14 mouse cellular contexts compared by ENCODE assay signal in genomic region chr10:104853111-104853510, GRCm38 (mm10).
"Had no signal": no experiment of that assay in that cellular context is flagged by ENCODE, and none has a peak within 500 bp of the region (broad histone marks: within the 10 kb centered on the region; RNA-seq: fewer than 3 reads in every experiment).

No protein-coding gene starts in this region.

- H3K27ac ChIP-seq: liver, embryonic 15.5 days; midbrain, embryonic 10.5 days; midbrain, embryonic 15.5 days; neural tube, embryonic 13.5 days; stomach, postnatal 0 days had no signal

- DNase-seq: kidney, adult 8-10 months; kidney, postnatal 25 days; layer of hippocampus, postnatal 36 days; lung, adult 2 months; lung, postnatal 4 days; thymus, adult 18-20 months; thymus, postnatal 14 days had no signal

- H3K27me3 ChIP-seq: liver, embryonic 15.5 days; midbrain, embryonic 15.5 days; neural tube, embryonic 13.5 days had no signal

- H3K9ac ChIP-seq: liver, embryonic 15.5 days; midbrain, embryonic 15.5 days; neural tube, embryonic 13.5 days had no signal

- H3K4me1 ChIP-seq: liver, embryonic 15.5 days; midbrain, embryonic 10.5 days; midbrain, embryonic 15.5 days; neural tube, embryonic 13.5 days had no signal

- H3K36me3 ChIP-seq: liver, embryonic 15.5 days; midbrain, embryonic 10.5 days; midbrain, embryonic 15.5 days; neural tube, embryonic 13.5 days had no signal

- H3K9me3 ChIP-seq: liver, embryonic 15.5 days; midbrain, embryonic 10.5 days; midbrain, embryonic 15.5 days; neural tube, embryonic 13.5 days had no signal

- H3K4me3 ChIP-seq: liver, embryonic 15.5 days; midbrain, embryonic 10.5 days; midbrain, embryonic 15.5 days; neural tube, embryonic 13.5 days had no signal

- ATAC-seq: lung, postnatal 0 days; midbrain, embryonic 15.5 days had no signal

- H3K4me2 ChIP-seq: liver, embryonic 11.5 days; liver, embryonic 15.5 days; midbrain, embryonic 15.5 days; neural tube, embryonic 13.5 days had no signal
